Mouse (Mus musculus) bone marrow, adult 2 months (tissue): ENCODE data around the gene 4930452B06Rik. TPM values are rescaled to one million over a fixed set of nuclear protein-coding genes. Genes with fewer than 3 reads are reported as not detected.

Source experiments
- H3K27ac ChIP-seq: fragments of 200-500 bp; 2 replicates; pipeline ENCODE4 v1.5.1; 2012; ENCODE audit warnings: low read depth, mild to moderate bottlenecking, control low read depth, inconsistent platforms, low read length; ENCODE audit not compliant: control insufficient read depth, poor library complexity, insufficient read depth
- H3K4me1 ChIP-seq: fragments of 200-500 bp; 2 replicates; pipeline ENCODE4 v1.6.1; 2011; ENCODE audit warnings: low read length; ENCODE audit not compliant: control insufficient read depth, insufficient read depth
- H3K4me3 ChIP-seq: fragments of 200-500 bp; replicated peaks from 2 replicates; pipeline ENCODE3; 2011; ENCODE audit warnings: mild to moderate bottlenecking, low read depth, low read length, control low read depth; ENCODE audit not compliant: control insufficient read depth
- CTCF ChIP-seq: fragments of 200-500 bp; IDR thresholded peaks from 2 replicates; pipeline ENCODE4 v1.5.1; 2011; ENCODE audit warnings: low read length, control low read depth; ENCODE audit not compliant: control insufficient read depth, insufficient read depth
- POLR2A ChIP-seq: fragments of 200-500 bp; IDR thresholded peaks from 2 replicates; pipeline ENCODE4 v1.6.1; 2011; ENCODE audit warnings: low read depth, mild to moderate bottlenecking, control low read depth, low read length, borderline replicate concordance; ENCODE audit not compliant: control insufficient read depth
- WGBS: fragments of 180-500 bp; shearing (Covaris S2); methylation state at CpG from one replicate; pipeline ENCODE4 v1.1.7; 2018; 5-methylcytosine and 5-hydroxymethylcytosine counted together
- polyA plus RNA-seq: library from polyadenylated mRNA; stranded (reverse); fragments of >200 nt; gene quantifications from 2 replicates; pipeline ENCODE4 v1.2.4, GENCODE M21; 2011; ENCODE audit warnings: low replicate concordance; ENCODE audit not compliant: missing spikeins, insufficient read depth, insufficient read length

4930452B06Rik gene
- polyA plus RNA-seq, 1 experiment = not detected

DNA sequence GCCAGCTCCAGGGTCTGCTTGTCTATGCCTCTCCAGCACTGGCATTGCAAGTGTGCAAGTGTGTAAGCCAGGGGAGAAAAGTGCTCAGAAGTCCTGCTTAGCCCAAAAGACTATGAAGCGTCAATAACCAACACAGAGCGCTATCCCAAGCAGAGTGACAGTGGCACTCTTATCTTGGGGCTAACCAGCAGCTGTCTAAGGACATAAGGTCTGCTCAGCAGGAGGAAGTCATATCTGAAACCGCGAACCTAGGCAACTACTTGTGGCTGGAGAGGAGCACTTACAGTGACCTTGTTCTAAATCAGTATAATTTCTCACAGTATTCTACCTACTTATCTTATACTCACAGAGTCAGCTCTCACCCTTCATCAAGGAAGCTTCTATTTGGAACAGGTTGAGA is 214.9 kb downstream of the 4930452B06Rik start:
- H3K4me3 ChIP-seq = no peak overlapping the region
- 44% methylated on average over 4 of the region's 4 CpGs for WGBS
- TF ChIP-seq POLR2A (no peak), CTCF (no peak)
- no peak overlapping the region for H3K27ac ChIP-seq
- H3K4me1 ChIP-seq = no peaks in the 10 kb centered on the region

GRCm38 (mm10) chr14:8450342-8450741 is 215.7 kb downstream of the 4930452B06Rik start:
- no peak for TF ChIP-seq CTCF
- no peak for TF ChIP-seq POLR2A
- Histone ChIP-seq H3K4me3 (no peak overlapping the region), H3K27ac (no peak overlapping the region), H3K4me1 (no peaks in the 10 kb centered on the region)
- WGBS = 83% methylated on average over 6 of the region's 6 CpGs

DNA sequence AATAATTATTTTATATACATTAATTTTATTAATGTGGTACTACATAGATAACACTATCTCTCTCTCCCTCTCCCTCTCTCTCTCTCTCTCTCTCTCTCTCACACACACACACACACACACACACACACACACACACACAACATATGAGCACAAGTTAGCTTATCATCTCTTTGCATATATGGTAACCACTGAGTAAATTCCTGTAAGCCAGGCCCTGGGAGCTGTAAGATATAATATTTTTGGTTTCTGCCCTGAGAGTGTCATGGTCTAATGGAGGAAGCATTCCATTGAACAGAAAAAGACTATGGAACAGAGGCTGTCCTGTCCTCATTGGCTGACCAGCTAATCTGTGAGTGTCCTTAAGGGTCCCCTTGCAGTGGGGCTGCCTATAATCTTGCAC is 216.7 kb downstream of the 4930452B06Rik start:
- TF ChIP-seq CTCF = no peak
- no peak for TF ChIP-seq POLR2A
- Histone ChIP-seq H3K4me1 (no peaks in the 10 kb centered on the region), H3K27ac (no peak overlapping the region), H3K4me3 (no peak overlapping the region)

DNA sequence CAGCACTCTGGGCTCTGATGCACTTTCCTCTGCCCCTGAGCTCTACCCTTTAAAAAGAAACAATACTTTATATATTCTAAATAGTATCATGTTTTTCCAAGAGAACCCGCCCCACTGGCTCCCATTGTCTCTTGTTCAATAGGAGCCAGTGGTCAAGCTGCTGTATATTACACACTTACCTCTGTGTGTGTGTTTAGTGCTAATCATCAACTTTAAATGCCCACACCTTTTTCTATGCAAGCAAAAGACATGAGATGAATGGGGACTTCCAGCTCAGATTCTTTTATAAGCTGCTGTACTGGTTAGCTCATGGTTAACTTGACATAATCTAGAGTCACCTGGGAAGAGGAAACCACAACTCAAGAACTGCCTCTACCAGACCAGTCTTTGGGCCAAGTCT is 218.7 kb downstream of the 4930452B06Rik start:
- Histone ChIP-seq H3K4me1 (no peaks in the 10 kb centered on the region), H3K27ac (no peak overlapping the region), H3K4me3 (no peak overlapping the region)
- 75% methylated on average over 1 of the region's 1 CpGs for WGBS
- no peak for TF ChIP-seq POLR2A
- no peak for TF ChIP-seq CTCF

DNA sequence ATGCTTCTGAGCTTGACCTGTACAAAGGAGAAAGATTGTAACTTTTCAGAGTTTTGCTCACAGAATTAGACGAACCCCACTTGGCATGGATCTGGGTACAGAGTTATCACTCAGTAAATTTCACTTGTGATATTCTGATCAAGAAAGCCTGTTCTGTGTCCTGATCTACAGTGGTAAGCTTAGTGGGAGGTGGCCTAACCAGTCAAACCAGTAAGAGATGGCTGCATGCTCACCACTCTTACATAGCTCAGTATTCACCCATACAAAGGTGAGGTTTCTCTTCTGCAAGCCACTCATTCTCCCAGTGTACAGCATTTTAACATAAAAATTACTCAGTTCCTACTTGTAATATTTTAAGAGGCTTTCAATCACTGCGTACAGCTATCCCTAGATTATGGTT is 221.7 kb downstream of the 4930452B06Rik start:
- Histone ChIP-seq H3K27ac (no peak overlapping the region), H3K4me3 (no peak overlapping the region), H3K4me1 (no peaks in the 10 kb centered on the region)
- WGBS = 78% methylated on average over 2 of the region's 2 CpGs
- no peak for TF ChIP-seq CTCF
- no peak for TF ChIP-seq POLR2A

- 71% methylated on average over 3 of the region's 3 CpGs for WGBS
- TF ChIP-seq CTCF (no peak), POLR2A (no peak)
- no peaks in the 10 kb centered on the region for H3K4me1 ChIP-seq
- no peak overlapping the region for H3K4me3 ChIP-seq
- H3K27ac ChIP-seq = no peak overlapping the region
These were observed 223.3 kb downstream of the 4930452B06Rik start for GRCm38 (mm10) chr14:8442691-8443090.

DNA sequence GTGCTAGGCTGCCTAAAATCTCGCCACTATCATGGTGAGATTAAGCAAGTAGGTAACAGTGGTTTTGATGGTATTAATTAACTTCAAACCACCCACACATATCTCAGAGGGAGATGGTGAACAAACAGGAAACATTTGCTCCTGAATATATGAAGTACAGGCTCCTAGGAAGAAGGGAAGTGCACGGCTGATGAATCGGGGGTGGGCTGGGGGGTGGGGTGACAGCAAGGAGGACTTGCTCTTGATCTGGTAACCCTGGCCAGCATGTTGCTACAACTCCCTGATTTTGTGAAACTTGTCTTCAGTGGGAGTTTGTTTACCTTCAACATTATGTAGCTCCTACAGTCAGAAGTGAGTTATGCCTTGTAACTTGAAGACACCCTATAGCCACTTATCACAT is 224.4 kb downstream of the 4930452B06Rik start:
- H3K4me3 ChIP-seq = no peak overlapping the region
- TF ChIP-seq CTCF (no peak), POLR2A (no peak)
- WGBS = 53% methylated on average over 3 of the region's 3 CpGs
- no peak overlapping the region for H3K27ac ChIP-seq
- no peaks in the 10 kb centered on the region for H3K4me1 ChIP-seq

GRCm38 (mm10) chr14:8430611-8431230 is 235.3 kb downstream of the 4930452B06Rik start:
- TF ChIP-seq POLR2A (no peak), CTCF (no peak)
- Histone ChIP-seq H3K4me1 (no peaks in the 10 kb centered on the region), H3K27ac (no peak overlapping the region), H3K4me3 (no peak overlapping the region)
- 71% methylated on average over 6 of the region's 6 CpGs for WGBS

GRCm38 (mm10) chr14:8429767-8430166 is 236.3 kb downstream of the 4930452B06Rik start:
- H3K4me3 ChIP-seq = no peak overlapping the region
- TF ChIP-seq CTCF (no peak), POLR2A (no peak)
- no peaks in the 10 kb centered on the region for H3K4me1 ChIP-seq
- WGBS = 78% methylated on average over 2 of the region's 2 CpGs
- H3K27ac ChIP-seq = no peak overlapping the region
